Mouse (Mus musculus): ENCODE measurements around the gene Gm3636. TPM values are rescaled to one million over a fixed set of nuclear protein-coding genes. Genes with fewer than 3 reads are reported as not detected.
"Not testable (repeated sequence)": the region's sequence is repeated elsewhere in the genome, so short reads cannot be mapped to it uniquely, and the experiment has no call there.

The Gm3636 gene
- polyA plus RNA-seq (2014; fragmentation: Nextera tagmentation; extraction: Ambion mirVana), result 1.8 and 1.9 TPM in 2 replicates

DNA sequence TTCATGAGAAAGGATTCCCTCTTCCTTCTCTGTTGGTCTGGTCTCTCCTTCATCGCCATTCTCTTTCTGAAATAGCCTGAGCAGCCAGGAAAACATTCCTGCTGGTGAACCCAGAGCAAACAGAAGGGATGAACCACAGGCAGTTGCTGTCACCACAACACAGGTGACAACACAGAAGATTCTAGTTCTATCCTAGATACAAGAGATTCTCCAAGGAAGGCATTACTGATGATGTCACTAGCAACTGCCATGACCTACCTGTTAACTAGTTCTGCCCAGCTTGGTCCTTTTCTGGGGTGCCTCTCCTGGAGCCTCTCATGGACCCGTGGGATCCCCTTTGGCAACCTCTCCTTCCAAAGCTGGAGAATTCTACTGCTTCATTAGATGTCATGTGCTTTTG is at the start of gene Gm3636:
TSS of gene Gm3636 (minus strand) at position 101 of the 400 bp plus-strand sequence.
- H3K4me3 ChIP-seq (ENCODE audit: low read depth, low read length); H3K4me2 ChIP-seq; H3K9ac ChIP-seq (ENCODE audit: low read depth, low read length); DNase-seq (ENCODE audit: low spot score); H3K9me3 ChIP-seq (ENCODE audit: control insufficient read depth, low read length); H3K27me3 ChIP-seq (replicated peaks; ENCODE audit: control insufficient read depth, insufficient read depth, low read length); H3K27ac ChIP-seq (ENCODE audit: low read depth, low read length); H3K4me1 ChIP-seq (replicated peaks; ENCODE audit: control insufficient read depth, insufficient read depth, low read length); H3K36me3 ChIP-seq (ENCODE audit: control insufficient read depth, insufficient read depth, low read length); ATAC-seq (replicated peaks; ENCODE audit: low FRiP score): not testable (repeated sequence)
- no CpG with 5 or more reads among the region's 2 CpGs for WGBS

DNA sequence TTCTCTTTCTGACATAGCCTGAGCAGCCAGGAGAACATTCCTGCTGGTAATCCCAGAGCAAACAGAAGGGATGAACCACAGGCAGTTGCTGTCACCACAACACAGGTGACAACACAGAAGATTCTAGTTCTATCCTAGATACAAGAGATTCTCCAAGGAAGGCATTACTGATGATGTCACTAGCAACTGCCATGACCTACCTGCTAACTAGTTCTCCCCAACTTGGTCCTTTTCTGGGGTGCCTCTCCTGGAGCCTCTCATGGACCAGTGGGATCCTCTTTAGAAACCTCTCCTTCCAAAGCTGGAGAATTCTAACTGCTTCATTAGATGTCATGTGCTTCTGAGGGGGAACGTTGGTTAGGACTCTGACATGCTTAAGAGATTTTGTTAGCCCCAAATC is 32.2 kb upstream of the Gm3636 start, which contains the start of gene Gm8362:
TSS of gene Gm8362 (minus strand) at position 101 of the 400 bp plus-strand sequence.
- not testable (repeated sequence) for H3K36me3 ChIP-seq (ENCODE audit: control insufficient read depth, insufficient read depth, low read length); H3K27me3 ChIP-seq (replicated peaks; ENCODE audit: control insufficient read depth, insufficient read depth, low read length); H3K27ac ChIP-seq (ENCODE audit: low read depth, low read length); ATAC-seq (replicated peaks; ENCODE audit: low FRiP score); H3K9me3 ChIP-seq (ENCODE audit: control insufficient read depth, low read length); H3K4me1 ChIP-seq (replicated peaks; ENCODE audit: control insufficient read depth, insufficient read depth, low read length); H3K4me3 ChIP-seq (ENCODE audit: low read depth, low read length); DNase-seq (ENCODE audit: low spot score); H3K4me2 ChIP-seq; H3K9ac ChIP-seq (ENCODE audit: low read depth, low read length)
- WGBS, result no CpG with 5 or more reads among the region's 1 CpGs

DNA sequence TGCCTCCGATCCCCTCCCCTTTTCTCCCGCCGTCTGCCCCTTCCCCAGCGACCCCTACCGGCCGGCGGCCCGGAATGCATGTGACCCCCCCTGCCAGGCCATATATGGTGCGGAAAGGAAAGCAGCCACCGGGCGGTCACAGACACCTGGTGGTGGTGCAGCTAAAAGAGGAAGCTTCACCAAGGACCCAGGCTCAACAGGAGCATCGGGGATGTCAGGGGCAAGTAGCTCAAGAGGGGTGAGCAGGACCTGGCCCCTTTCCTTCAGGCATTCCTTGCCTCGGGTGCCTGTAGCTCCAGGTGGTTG is 15.1 kb upstream of the Gm3636 start:
- H3K9ac ChIP-seq (ENCODE audit: low read depth, low read length); H3K27me3 ChIP-seq (replicated peaks; ENCODE audit: control insufficient read depth, insufficient read depth, low read length); DNase-seq (ENCODE audit: low spot score); H3K36me3 ChIP-seq (ENCODE audit: control insufficient read depth, insufficient read depth, low read length); H3K9me3 ChIP-seq (ENCODE audit: control insufficient read depth, low read length); H3K4me1 ChIP-seq (replicated peaks; ENCODE audit: control insufficient read depth, insufficient read depth, low read length); H3K4me2 ChIP-seq; H3K27ac ChIP-seq (ENCODE audit: low read depth, low read length); ATAC-seq (replicated peaks; ENCODE audit: low FRiP score): not testable (repeated sequence)
- WGBS, result 0% methylated on average over 4 of the region's 13 CpGs
- peak overlapping the region; percentile 41; the same call in 1 of the 2 replicates for H3K4me3 ChIP-seq (ENCODE audit: low read depth, low read length)

DNA sequence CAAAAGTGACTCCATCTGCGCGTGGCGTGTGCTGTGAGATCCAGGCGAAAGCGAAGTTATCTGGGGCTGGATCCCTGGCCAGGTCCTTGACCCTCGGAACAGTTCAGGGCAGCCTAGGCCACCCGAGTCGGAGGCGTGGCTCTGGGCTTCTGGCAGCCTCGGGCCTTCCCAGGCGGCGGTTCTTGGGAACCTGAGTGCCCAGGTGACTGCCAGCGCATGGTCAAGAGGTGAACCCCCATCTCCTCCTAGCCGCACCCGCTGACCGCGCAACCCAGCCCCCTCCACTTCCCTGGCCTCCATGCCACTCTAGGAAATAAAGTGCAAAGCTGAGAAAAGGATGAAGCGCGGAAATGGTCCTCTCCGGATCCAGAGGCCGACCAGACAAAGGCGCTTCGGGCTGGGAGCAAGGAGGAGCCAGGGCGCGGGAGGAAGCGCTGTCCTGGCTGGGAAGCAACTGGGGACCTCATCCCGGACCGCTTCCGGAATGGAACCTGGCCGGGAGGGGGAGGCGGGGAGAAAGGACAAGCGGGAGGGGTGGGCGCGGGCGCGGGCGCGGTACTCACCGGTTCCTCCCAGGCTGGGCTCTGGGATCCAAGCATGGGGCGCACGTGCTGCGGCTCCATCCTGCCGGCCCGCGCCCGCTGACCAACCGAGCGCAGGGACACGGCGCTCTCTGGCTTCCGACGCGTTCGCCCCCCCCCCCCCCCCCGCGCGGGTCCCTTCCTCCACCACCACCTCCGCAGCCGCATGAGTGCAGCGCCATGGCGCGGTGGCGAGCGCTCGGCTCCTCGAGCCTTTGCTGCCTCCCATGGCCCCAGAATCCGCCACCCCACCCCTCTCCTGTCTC is 14.5 kb upstream of the Gm3636 start:
- not testable (repeated sequence) for H3K9ac ChIP-seq (ENCODE audit: low read depth, low read length); ATAC-seq (replicated peaks; ENCODE audit: low FRiP score); H3K9me3 ChIP-seq (ENCODE audit: control insufficient read depth, low read length); H3K4me1 ChIP-seq (replicated peaks; ENCODE audit: control insufficient read depth, insufficient read depth, low read length); H3K36me3 ChIP-seq (ENCODE audit: control insufficient read depth, insufficient read depth, low read length); H3K27ac ChIP-seq (ENCODE audit: low read depth, low read length); H3K27me3 ChIP-seq (replicated peaks; ENCODE audit: control insufficient read depth, insufficient read depth, low read length)
- peak; percentile 28 for DNase-seq (ENCODE audit: low spot score)
- WGBS, result 1% methylated on average over 21 of the region's 67 CpGs
- Histone ChIP-seq H3K4me2 (peak overlapping the region; percentile 51), H3K4me3 (ENCODE audit: low read depth, low read length) (peak overlapping the region; percentile 41)

DNA sequence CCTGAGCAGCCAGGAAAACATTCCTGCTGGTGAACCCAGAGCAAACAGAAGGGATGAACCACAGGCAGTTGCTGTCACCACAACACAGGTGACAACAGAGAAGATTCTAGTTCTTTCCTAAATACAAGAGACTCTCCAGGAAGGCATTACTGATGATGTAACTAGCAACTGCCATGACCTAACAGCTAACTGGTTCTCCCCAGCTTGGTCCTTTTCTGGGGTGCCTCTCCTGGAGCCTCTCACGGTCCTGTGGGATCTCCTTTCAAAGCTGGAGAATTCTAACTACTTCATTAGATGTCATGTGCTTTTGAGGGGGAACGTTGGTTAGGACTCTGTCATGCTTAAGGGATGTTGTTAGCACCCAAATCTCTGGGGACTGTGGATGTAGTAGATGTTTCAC is 22.0 kb downstream of the Gm3636 start, which contains the start of gene Gm8050:
TSS of gene Gm8050 (minus strand) at position 101 of the 400 bp plus-strand sequence.
- H3K27ac ChIP-seq (ENCODE audit: low read depth, low read length); ATAC-seq (replicated peaks; ENCODE audit: low FRiP score); H3K9me3 ChIP-seq (ENCODE audit: control insufficient read depth, low read length); H3K4me3 ChIP-seq (ENCODE audit: low read depth, low read length); H3K27me3 ChIP-seq (replicated peaks; ENCODE audit: control insufficient read depth, insufficient read depth, low read length); H3K4me2 ChIP-seq; H3K4me1 ChIP-seq (replicated peaks; ENCODE audit: control insufficient read depth, insufficient read depth, low read length); DNase-seq (ENCODE audit: low spot score); H3K36me3 ChIP-seq (ENCODE audit: control insufficient read depth, insufficient read depth, low read length); H3K9ac ChIP-seq (ENCODE audit: low read depth, low read length): not testable (repeated sequence)
- WGBS, result no CpG with 5 or more reads among the region's 2 CpGs

Other genes with a start within 250 kb of the Gm3636 start
- not detected in 2 replicates for gene Gm8356, start 205.0 kb downstream of the Gm3636 start, polyA plus RNA-seq (2014; fragmentation: Nextera tagmentation; extraction: Ambion mirVana)
- gene Gm3629, start 151.7 kb downstream of the Gm3636 start, polyA plus RNA-seq (2014; fragmentation: Nextera tagmentation; extraction: Ambion mirVana), result 0.10 TPM in 1 of 2 replicates, not detected in the other
- not detected in 2 replicates for gene Gm3460, start 119.9 kb downstream of the Gm3636 start, polyA plus RNA-seq (2014; fragmentation: Nextera tagmentation; extraction: Ambion mirVana)
- gene Gm10251, start 58.2 kb downstream of the Gm3636 start, polyA plus RNA-seq (2014; fragmentation: Nextera tagmentation; extraction: Ambion mirVana), result not detected in 2 replicates
- gene Gm8050, start 22.1 kb downstream of the Gm3636 start, polyA plus RNA-seq (2014; fragmentation: Nextera tagmentation; extraction: Ambion mirVana), result not detected in 2 replicates
- not detected in 2 replicates for gene Gm8362, start 32.1 kb upstream of the Gm3636 start, polyA plus RNA-seq (2014; fragmentation: Nextera tagmentation; extraction: Ambion mirVana)
- not detected in 2 replicates for gene Gm3642, start 98.0 kb upstream of the Gm3636 start, polyA plus RNA-seq (2014; fragmentation: Nextera tagmentation; extraction: Ambion mirVana)
- gene Gm3667, start 147.6 kb upstream of the Gm3636 start, polyA plus RNA-seq (2014; fragmentation: Nextera tagmentation; extraction: Ambion mirVana), result 0.26 TPM in 1 of 2 replicates, not detected in the other
- not detected in 2 replicates for gene Gm6356, start 231.5 kb upstream of the Gm3636 start, polyA plus RNA-seq (2014; fragmentation: Nextera tagmentation; extraction: Ambion mirVana)